9 mouse cellular contexts compared by ENCODE assay signal in genomic region chr12:54186926-54187623, GRCm38 (mm10). TPM values are rescaled to one million over a fixed set of nuclear protein-coding genes. Genes with fewer than 3 reads are reported as not detected.
A peak's percentile ranks its signal among the peaks of the same experiment; 100 is the strongest.
DNase-seq lines count a peak whose midpoint lies in the region; ATAC-seq and TF ChIP-seq lines count a peak whose summit lies in the region.
"Had no signal": no experiment of that assay in that cellular context is flagged by ENCODE, and none has a peak within 500 bp of the region (broad histone marks: within the 10 kb centered on the region; RNA-seq: fewer than 3 reads in every experiment).

No protein-coding gene starts in this region.

- H3K4me1 ChIP-seq in kidney, embryonic 14.5 days (ENCODE audit: control insufficient read depth, insufficient read depth, low read length), result peaks cover 10% of the 10 kb centered on the region
- peaks cover 18 to 25% of the 10 kb centered on the region in 2 experiments for H3K4me1 ChIP-seq in MEL (ENCODE audit: control insufficient read depth in 1 of 2, insufficient read depth in 2 of 2, low read length in 2 of 2)
- H3K4me1 ChIP-seq in embryonic facial prominence, embryonic 13.5 days, result peaks cover 37% of the 10 kb centered on the region
- peaks cover 38% of the 10 kb centered on the region for H3K4me1 ChIP-seq in limb, embryonic 15.5 days

- TF ChIP-seq RAD21 in MEL (IDR thresholded peaks at IDR 0.05; ENCODE audit: low read depth, low read length), result no peak

- no peak overlapping the region for H3K4me3 ChIP-seq in kidney, embryonic 14.5 days (ENCODE audit: low read length)
- no peak overlapping the region for H3K4me3 ChIP-seq in MEL (ENCODE audit: control insufficient read depth in 1 of 2, insufficient read depth in 1 of 2, low read depth in 2 of 2, low read length in 2 of 2)
- H3K4me3 ChIP-seq in embryonic facial prominence, embryonic 13.5 days, result no peak overlapping the region
- H3K4me3 ChIP-seq in limb, embryonic 15.5 days, result no peak overlapping the region

- H3K4me2 ChIP-seq in kidney, embryonic 14.5 days (replicated peaks; ENCODE audit: low read depth, low read length), result no peak overlapping the region
- H3K4me2 ChIP-seq in embryonic facial prominence, embryonic 13.5 days, result no peak overlapping the region
- no peak overlapping the region; the same call in 1 of the 2 replicates for H3K4me2 ChIP-seq in limb, embryonic 15.5 days

- no peaks in the 10 kb centered on the region for H3K79me2 ChIP-seq in MEL (ENCODE audit: control insufficient read depth, insufficient read depth, low read length, poor library complexity)

- TF ChIP-seq POLR2A in MEL (IDR thresholded peaks at IDR 0.05; ENCODE audit: control insufficient read depth in 1 of 2, insufficient read depth in 1 of 2, low read depth in 1 of 2, low read length in 2 of 2, poor library complexity in 1 of 2), result no peak

- ATAC-seq in kidney, embryonic 14.5 days (ENCODE audit: low FRiP score, low TSS enrichment), result no peak
- no peak for ATAC-seq in embryonic facial prominence, embryonic 13.5 days (ENCODE audit: insufficient number of reproducible peaks, insufficient read depth, low FRiP score, low TSS enrichment, low read depth)
- ATAC-seq in limb, embryonic 15.5 days (ENCODE audit: insufficient number of reproducible peaks, low FRiP score, low TSS enrichment, low read depth), result no peak
- ATAC-seq: forebrain, embryonic 16.5 days had no signal

- no peak for TF ChIP-seq CTCF in MEL (IDR thresholded peaks at IDR 0.05 in 2 of 3, conservative IDR thresholded peaks at IDR 0.05 in 1 of 3; ENCODE audit: control insufficient read depth in 1 of 3, insufficient read depth in 1 of 3, low read depth in 2 of 3, low read length in 3 of 3, poor library complexity in 1 of 3, severe bottlenecking in 1 of 3)

- peaks cover 10% of the 10 kb centered on the region; the same call in 1 of the 2 replicates for H3K27me3 ChIP-seq in kidney, embryonic 14.5 days (ENCODE audit: control insufficient read depth, insufficient read depth, low read length)
- no peaks in the 10 kb centered on the region for H3K27me3 ChIP-seq in MEL (ENCODE audit: control insufficient read depth in 1 of 2, insufficient read depth in 2 of 2, low read length in 2 of 2)
- H3K27me3 ChIP-seq in embryonic facial prominence, embryonic 13.5 days, result 0 out of 2 replicates have a peak, but pooled peaks cover 3% of the 10 kb centered on the region
- no peaks in the 10 kb centered on the region for H3K27me3 ChIP-seq in limb, embryonic 15.5 days

- H3K9me3 ChIP-seq in kidney, embryonic 14.5 days (ENCODE audit: control insufficient read depth, low read length), result no peaks in the 10 kb centered on the region
- H3K9me3 ChIP-seq in MEL (replicated peaks; ENCODE audit: insufficient read depth, low read length), result no peaks in the 10 kb centered on the region
- H3K9me3 ChIP-seq in embryonic facial prominence, embryonic 13.5 days, result 0 out of 2 replicates have a peak, but pooled peaks cover 4% of the 10 kb centered on the region
- no peaks in the 10 kb centered on the region for H3K9me3 ChIP-seq in limb, embryonic 15.5 days

- H3K36me3 ChIP-seq in kidney, embryonic 14.5 days (ENCODE audit: control insufficient read depth, insufficient read depth, low read length), result no peaks in the 10 kb centered on the region
- H3K36me3 ChIP-seq in MEL (ENCODE audit: control insufficient read depth in 1 of 2, insufficient read depth in 2 of 2, low read length in 2 of 2), result peaks cover 0 to 13% of the 10 kb centered on the region in 2 experiments; a peak in 3 of 4 replicates
- peaks cover 6% of the 10 kb centered on the region; the same call in 1 of the 2 replicates for H3K36me3 ChIP-seq in embryonic facial prominence, embryonic 13.5 days
- no peaks in the 10 kb centered on the region for H3K36me3 ChIP-seq in limb, embryonic 15.5 days

- H3K27ac ChIP-seq in kidney, embryonic 14.5 days (ENCODE audit: low read depth, low read length), result peak overlapping the region; percentile 55; the same call in 1 of the 2 replicates
- H3K27ac ChIP-seq in MEL (ENCODE audit: control insufficient read depth, low read depth, low read length), result no peak overlapping the region
- H3K27ac ChIP-seq in embryonic facial prominence, embryonic 13.5 days, result peak overlapping the region; percentile 34
- H3K27ac ChIP-seq in limb, embryonic 15.5 days, result peak overlapping the region; percentile 61

- no peak overlapping the region for H3K9ac ChIP-seq in kidney, embryonic 14.5 days (ENCODE audit: low read depth, low read length)
- no peak overlapping the region for H3K9ac ChIP-seq in MEL (ENCODE audit: control insufficient read depth, low read depth, low read length, poor library complexity, severe bottlenecking)
- H3K9ac ChIP-seq in embryonic facial prominence, embryonic 13.5 days, result no peak overlapping the region
- no peak overlapping the region for H3K9ac ChIP-seq in limb, embryonic 15.5 days

- no peak for DNase-seq in kidney, postnatal 10 days
- DNase-seq in MEL (ENCODE audit: low read depth, low spot score), result peak; percentile 54
- DNase-seq in testis, postnatal 10 days (ENCODE audit: low spot score), result no peak
- no peak for DNase-seq in thymus, adult 18-20 months
- DNase-seq: lung, adult 2 months had no signal

- 36% methylated on average over 14 of the region's 14 CpGs for WGBS in kidney, embryonic 14.5 days
- 39% methylated on average over 14 of the region's 14 CpGs for WGBS in embryonic facial prominence, embryonic 13.5 days
- WGBS in limb, embryonic 15.5 days, result 38% methylated on average over 14 of the region's 14 CpGs

- TF ChIP-seq EP300 in MEL (IDR thresholded peaks at IDR 0.05; ENCODE audit: low read depth in 1 of 2, low read length in 2 of 2), result peak; percentile 28 to 62; a peak in 2 of 4 replicates

TF ChIP-seq in MEL, 35 proteins besides CTCF, POLR2A, EP300 and RAD21:
- TF ChIP-seq CHD1 (IDR thresholded peaks at IDR 0.05; ENCODE audit: low read depth, low read length) (no peak), SMC3 (IDR thresholded peaks at IDR 0.05; ENCODE audit: low read depth, low read length) (no peak), MAZ (IDR thresholded peaks at IDR 0.05; ENCODE audit: low read depth, low read length) (no peak), CHD2 (IDR thresholded peaks at IDR 0.05; ENCODE audit: low read length) (no peak), ZKSCAN1 (IDR thresholded peaks at IDR 0.05; ENCODE audit: low read depth, low read length) (no peak), JUND (IDR thresholded peaks at IDR 0.05; ENCODE audit: low read depth, low read length) (no peak), TAL1 (IDR thresholded peaks at IDR 0.05; ENCODE audit: low read length) (peak; percentile 72)

RNA-seq across cellular contexts. Expression of gene Egln3, which starts 16.6 kb away (rescaled TPM):
- 13.5 and 14.5 TPM in 2 replicates for polyA plus RNA-seq in kidney, embryonic 14.5 days (2014; fragmentation: Nextera tagmentation; extraction: Ambion mirVana)
- total RNA-seq in MEL (2012; rRNA removed), result 3.2 and 13.9 TPM in 2 replicates
- polyA plus RNA-seq in MEL (2012; ENCODE audit: insufficient read depth in 1 of 2, insufficient read length in 2 of 2, low read depth in 1 of 2, low replicate concordance in 2 of 2, missing spikeins in 1 of 2), result 10 to 100 TPM in 1 of 2 experiments, not detected in 1; 30.1 TPM
- polyA plus RNA-seq in embryonic facial prominence, embryonic 13.5 days (2015; fragmentation: Nextera tagmentation; extraction: Ambion mirVana), result 6.7 and 7.0 TPM in 2 replicates
- 17.7 and 19.4 TPM in 2 replicates for polyA plus RNA-seq in limb, embryonic 15.5 days (2015; fragmentation: Nextera tagmentation; extraction: Ambion mirVana)
